Mouse (Mus musculus) forebrain, embryonic 13.5 days (tissue): ENCODE data around the gene Ntpcr. TPM values are rescaled to one million over a fixed set of nuclear protein-coding genes. Genes with fewer than 3 reads are reported as not detected.

Source experiments
- ATAC-seq: fragments of 200-750 bp; cut with Nextera tagmentation; 2 replicates; pipeline ENCODE4 v1.8.0; 2017
- H3K27ac ChIP-seq: fragments of 300-500 bp; sonication (generic); 2 replicates; pipeline ENCODE4 v1.5.1; 2015; ENCODE audit warnings: inconsistent platforms, mild to moderate bottlenecking, moderate library complexity
- H3K27me3 ChIP-seq: fragments of 300-500 bp; sonication (generic); 2 replicates; pipeline ENCODE4 v1.6.1; 2015; ENCODE audit warnings: mild to moderate bottlenecking, inconsistent platforms
- H3K36me3 ChIP-seq: fragments of 300-500 bp; sonication (generic); 2 replicates; pipeline ENCODE4 v1.6.1; 2015; ENCODE audit warnings: mild to moderate bottlenecking, inconsistent platforms; ENCODE audit not compliant: poor library complexity, severe bottlenecking
- H3K4me1 ChIP-seq: fragments of 300-500 bp; sonication (generic); 2 replicates; pipeline ENCODE4 v1.6.1; 2015; ENCODE audit warnings: inconsistent platforms
- H3K4me2 ChIP-seq: fragments of 300-500 bp; sonication (generic); 2 replicates; pipeline ENCODE4 v1.6.1; 2015; ENCODE audit warnings: inconsistent platforms, mild to moderate bottlenecking, moderate library complexity
- H3K4me3 ChIP-seq: fragments of 300-500 bp; sonication (generic); 2 replicates; pipeline ENCODE4 v1.5.1; 2015; ENCODE audit warnings: mild to moderate bottlenecking, inconsistent platforms
- H3K9ac ChIP-seq: fragments of 300-500 bp; sonication (generic); 2 replicates; pipeline ENCODE4 v1.6.1; 2015; ENCODE audit warnings: mild to moderate bottlenecking, inconsistent platforms
- H3K9me3 ChIP-seq: fragments of 300-500 bp; sonication (generic); replicated peaks from 2 replicates; pipeline ENCODE4 v1.6.1; 2016; ENCODE audit warnings: inconsistent platforms
- WGBS: fragments of 180-500 bp; shearing (Covaris S2); methylation state at CpG from one replicate; pipeline ENCODE4 v1.1.7; 2015; 5-methylcytosine and 5-hydroxymethylcytosine counted together
- polyA plus RNA-seq: library from polyadenylated mRNA; unstranded; fragments of >200 nt; fragmentation: Nextera tagmentation; extraction: Ambion mirVana; gene quantifications from 2 replicates; pipeline ENCODE4 v1.2.1, GENCODE M21; 2015

Gene Ntpcr
- polyA plus RNA-seq, result 19.6 and 23.4 TPM in 2 replicates

DNA sequence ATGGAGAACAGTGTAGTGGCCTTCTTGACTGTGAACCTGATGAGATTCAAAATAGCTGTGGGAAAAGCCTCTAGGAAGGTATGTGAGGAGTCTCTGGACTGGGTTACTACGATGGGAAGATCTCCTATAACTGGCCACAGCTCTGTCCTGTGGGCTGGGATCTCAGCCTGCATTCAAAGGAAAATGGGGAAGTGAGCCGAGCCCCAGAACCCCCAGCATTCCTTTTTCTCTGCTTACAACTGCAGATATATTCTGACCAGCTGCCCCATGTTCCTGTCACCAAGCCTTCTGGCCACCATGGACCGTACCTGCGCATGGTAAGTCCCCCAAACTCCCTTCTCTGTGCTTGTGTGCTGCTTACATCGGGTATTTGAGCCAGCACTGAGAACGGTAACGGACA lies at the start of gene Ntpcr:
TSS of gene Ntpcr (plus strand) at position 218 of the 400 bp plus-strand sequence.
- no peak for ATAC-seq
- no peak within 1 kb of the TSS for H3K4me3 ChIP-seq
- no peaks in the 10 kb centered on the region for H3K36me3 ChIP-seq
- H3K4me1 ChIP-seq, result peaks cover 8% of the 10 kb centered on the region
- no peaks in the 10 kb centered on the region for H3K27me3 ChIP-seq
- H3K9ac ChIP-seq, result no peak within 1 kb of the TSS
- H3K9me3 ChIP-seq, result no peaks in the 10 kb centered on the region
- 86% methylated on average over 7 of the region's 7 CpGs for WGBS
- H3K4me2 ChIP-seq, result no peak within 1 kb of the TSS
- no peak within 1 kb of the TSS for H3K27ac ChIP-seq

GRCm38 (mm10) chr8:125680851-125681408 lies 48.8 kb upstream of the Ntpcr start:
- no peak overlapping the region for H3K4me2 ChIP-seq
- H3K27ac ChIP-seq, result no peak overlapping the region
- peaks cover 15% of the 10 kb centered on the region for H3K4me1 ChIP-seq
- ATAC-seq, result no peak
- no peak overlapping the region for H3K9ac ChIP-seq
- H3K36me3 ChIP-seq, result no peaks in the 10 kb centered on the region
- 40% methylated on average over 8 of the region's 8 CpGs for WGBS
- no peaks in the 10 kb centered on the region for H3K9me3 ChIP-seq
- no peak overlapping the region for H3K4me3 ChIP-seq
- no peaks in the 10 kb centered on the region for H3K27me3 ChIP-seq

- H3K27ac ChIP-seq, result no peak overlapping the region
- no peaks in the 10 kb centered on the region for H3K9me3 ChIP-seq
- H3K4me1 ChIP-seq, result peaks cover 17% of the 10 kb centered on the region
- H3K36me3 ChIP-seq, result no peaks in the 10 kb centered on the region
- H3K27me3 ChIP-seq, result no peaks in the 10 kb centered on the region
- H3K4me2 ChIP-seq, result no peak overlapping the region
- ATAC-seq, result no peak
- 82% methylated on average over 6 of the region's 6 CpGs for WGBS
- H3K4me3 ChIP-seq, result no peak overlapping the region
- H3K9ac ChIP-seq, result no peak overlapping the region
Observed at GRCm38 (mm10) chr8:125685216-125685760, 44.5 kb upstream of the Ntpcr start.

DNA sequence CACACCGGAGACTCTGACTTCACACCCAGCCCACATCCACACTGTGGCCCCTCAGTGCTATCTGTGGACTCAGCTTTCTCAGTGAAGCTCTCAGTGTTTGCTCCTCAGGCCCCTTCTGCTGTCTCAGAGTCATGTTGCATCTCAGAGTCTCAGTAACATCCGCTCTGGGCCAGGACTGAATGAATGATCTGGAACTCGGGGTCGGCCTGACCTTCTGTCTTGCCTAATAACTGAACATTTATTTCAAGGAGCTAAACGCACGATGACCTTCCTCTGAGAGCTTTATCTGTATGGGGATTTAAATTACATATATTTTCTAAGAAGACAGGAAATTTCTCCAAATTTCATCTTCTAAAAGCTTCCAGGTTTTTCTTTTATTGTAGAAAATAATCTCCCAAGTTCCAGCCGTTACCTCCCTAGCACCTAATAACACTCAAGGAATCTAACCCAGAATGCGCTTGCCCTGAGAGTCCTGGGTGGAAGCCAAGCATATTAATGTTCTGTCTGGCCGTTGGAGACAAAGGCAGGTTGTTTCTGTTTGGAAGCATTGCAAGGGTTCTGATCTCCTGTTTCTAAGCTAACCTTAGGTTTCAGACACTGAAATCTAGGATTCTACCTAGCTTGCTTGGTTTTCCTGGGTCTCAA lies 43.4 kb upstream of the Ntpcr start:
- Histone ChIP-seq H3K27ac (no peak overlapping the region), H3K9ac (no peak overlapping the region), H3K36me3 (no peaks in the 10 kb centered on the region), H3K4me1 (peaks cover 11% of the 10 kb centered on the region; the same call in 1 of the 2 replicates), H3K4me3 (no peak overlapping the region), H3K27me3 (no peaks in the 10 kb centered on the region), H3K4me2 (no peak overlapping the region), H3K9me3 (no peaks in the 10 kb centered on the region)
- ATAC-seq, result no peak
- 75% methylated on average over 9 of the region's 9 CpGs for WGBS

- Histone ChIP-seq H3K4me2 (no peak overlapping the region), H3K4me1 (peaks cover 11% of the 10 kb centered on the region; the same call in 1 of the 2 replicates), H3K9me3 (no peaks in the 10 kb centered on the region), H3K27ac (no peak overlapping the region), H3K36me3 (no peaks in the 10 kb centered on the region), H3K27me3 (no peaks in the 10 kb centered on the region), H3K9ac (no peak overlapping the region), H3K4me3 (no peak overlapping the region)
- WGBS, result 49% methylated on average over 15 of the region's 15 CpGs
- no peak for ATAC-seq
Observed at GRCm38 (mm10) chr8:125690166-125690915, 39.4 kb upstream of the Ntpcr start.

DNA sequence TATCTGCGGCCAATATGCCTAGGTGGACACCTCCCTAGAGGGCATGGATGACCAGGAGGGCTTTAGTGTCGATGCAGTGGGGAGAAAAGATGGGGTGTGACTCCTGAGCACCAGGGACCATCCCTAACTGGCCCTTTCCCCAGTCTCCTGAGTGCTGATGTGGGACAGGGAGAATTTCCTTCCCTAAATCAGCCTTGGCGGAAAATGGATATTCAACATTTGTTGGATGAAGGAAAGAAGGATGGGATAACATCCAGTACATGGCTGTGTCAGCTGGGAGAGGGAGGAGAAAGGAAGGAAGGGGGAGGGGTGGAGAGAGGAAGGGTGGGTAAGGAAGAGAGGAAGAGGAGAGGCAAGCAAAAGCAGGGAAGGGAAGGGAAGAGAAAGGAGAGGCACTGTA lies 38.8 kb upstream of the Ntpcr start:
- Histone ChIP-seq H3K4me2 (no peak overlapping the region), H3K9ac (no peak overlapping the region), H3K36me3 (no peaks in the 10 kb centered on the region), H3K27me3 (no peaks in the 10 kb centered on the region), H3K4me1 (peaks cover 11% of the 10 kb centered on the region; the same call in 1 of the 2 replicates), H3K27ac (no peak overlapping the region), H3K4me3 (no peak overlapping the region), H3K9me3 (no peaks in the 10 kb centered on the region)
- 90% methylated on average over 3 of the region's 3 CpGs for WGBS
- no peak for ATAC-seq

DNA sequence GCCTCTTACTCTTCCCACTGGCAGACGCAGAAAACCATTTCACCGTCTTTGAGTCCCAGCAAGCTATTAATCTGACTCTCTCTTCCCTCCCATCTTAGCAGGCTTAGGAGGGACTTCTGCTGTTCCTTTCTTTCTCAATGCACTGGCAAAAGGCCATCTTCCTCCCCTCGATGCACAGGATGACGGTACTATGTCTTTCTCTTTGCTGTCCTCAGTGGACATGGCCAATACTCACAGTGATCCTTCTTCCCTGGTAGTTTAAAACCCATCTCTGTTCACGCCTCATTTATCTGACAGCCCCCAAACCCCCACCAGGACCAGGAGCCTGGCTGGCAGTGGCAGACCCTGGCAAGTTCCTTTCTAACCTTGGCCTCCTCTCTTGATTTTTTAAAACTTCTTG lies 37.3 kb upstream of the Ntpcr start:
- H3K9me3 ChIP-seq, result no peaks in the 10 kb centered on the region
- no peak overlapping the region for H3K4me2 ChIP-seq
- H3K4me3 ChIP-seq, result no peak overlapping the region
- no peak overlapping the region for H3K27ac ChIP-seq
- no peaks in the 10 kb centered on the region for H3K27me3 ChIP-seq
- H3K4me1 ChIP-seq, result peaks cover 11% of the 10 kb centered on the region; the same call in 1 of the 2 replicates
- no peak overlapping the region for H3K9ac ChIP-seq
- no peaks in the 10 kb centered on the region for H3K36me3 ChIP-seq
- no peak for ATAC-seq
- WGBS, result 50% methylated on average over 5 of the region's 5 CpGs

DNA sequence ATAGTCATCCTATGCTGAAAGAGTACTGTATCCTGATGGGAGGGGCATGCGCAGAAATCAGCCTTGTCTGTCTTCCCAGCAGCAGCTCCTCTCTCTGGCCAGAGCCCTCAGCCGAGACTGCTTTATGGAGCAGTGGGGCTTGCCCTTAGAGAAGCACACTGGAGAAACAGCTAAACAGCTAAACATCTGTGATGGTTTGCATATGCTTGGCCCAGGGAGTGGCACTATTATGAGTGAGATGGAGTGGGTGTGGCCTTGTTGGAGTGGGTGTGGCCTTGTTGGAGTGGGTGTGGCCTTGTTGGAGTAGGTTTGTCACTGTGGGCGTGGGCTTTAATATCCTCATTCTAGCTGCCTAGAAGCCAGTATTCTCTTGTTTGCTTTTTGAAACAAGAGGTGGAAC lies 36.6 kb upstream of the Ntpcr start:
- H3K4me1 ChIP-seq, result peaks cover 11% of the 10 kb centered on the region; the same call in 1 of the 2 replicates
- H3K9me3 ChIP-seq, result no peaks in the 10 kb centered on the region
- WGBS, result 88% methylated on average over 3 of the region's 3 CpGs

DNA sequence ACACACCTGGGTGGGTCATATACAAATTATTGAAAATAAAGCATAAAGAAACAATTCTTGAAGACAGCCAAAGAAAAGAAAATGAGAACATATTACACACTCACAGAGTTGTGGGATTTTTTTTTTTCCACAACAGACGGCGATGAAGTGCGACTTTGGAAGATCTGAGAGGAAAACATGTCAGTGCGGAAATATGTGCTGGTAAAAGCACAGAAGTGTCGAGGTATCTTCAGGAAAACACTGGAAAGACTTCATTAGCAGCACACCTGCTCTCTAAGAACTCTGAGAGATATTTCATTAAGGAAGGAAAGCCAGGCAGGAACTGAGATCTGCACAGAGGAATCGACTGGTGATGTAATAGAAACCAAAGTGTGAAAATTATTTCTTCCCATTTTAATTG lies 33.8 kb upstream of the Ntpcr start:
- no peak for ATAC-seq
- 88% methylated on average over 6 of the region's 6 CpGs for WGBS
- Histone ChIP-seq H3K4me2 (no peak overlapping the region), H3K9ac (no peak overlapping the region), H3K36me3 (no peaks in the 10 kb centered on the region), H3K4me3 (no peak overlapping the region), H3K27me3 (no peaks in the 10 kb centered on the region), H3K27ac (no peak overlapping the region), H3K9me3 (no peaks in the 10 kb centered on the region; the same call in 1 of the 2 replicates), H3K4me1 (no peaks in the 10 kb centered on the region)

More for the DNA sequence above, 36.6 kb upstream of the Ntpcr start:
- H3K4me3 ChIP-seq, result no peak overlapping the region
- H3K9ac ChIP-seq, result no peak overlapping the region
- no peaks in the 10 kb centered on the region for H3K36me3 ChIP-seq
- no peak overlapping the region for H3K27ac ChIP-seq
- H3K4me2 ChIP-seq, result no peak overlapping the region
- ATAC-seq, result no peak
- H3K27me3 ChIP-seq, result no peaks in the 10 kb centered on the region

GRCm38 (mm10) chr8:125699391-125700025 lies 30.3 kb upstream of the Ntpcr start:
- Histone ChIP-seq H3K4me2 (no peak overlapping the region), H3K27me3 (no peaks in the 10 kb centered on the region), H3K36me3 (no peaks in the 10 kb centered on the region), H3K4me3 (no peak overlapping the region), H3K9me3 (no peaks in the 10 kb centered on the region; the same call in 1 of the 2 replicates), H3K27ac (no peak overlapping the region), H3K9ac (no peak overlapping the region), H3K4me1 (peaks cover 13% of the 10 kb centered on the region)
- no peak for ATAC-seq
- 76% methylated on average over 6 of the region's 6 CpGs for WGBS

GRCm38 (mm10) chr8:125700407-125700806 lies 29.4 kb upstream of the Ntpcr start:
- Histone ChIP-seq H3K27ac (no peak overlapping the region), H3K4me3 (no peak overlapping the region), H3K4me2 (no peak overlapping the region), H3K9me3 (no peaks in the 10 kb centered on the region; the same call in 1 of the 2 replicates), H3K27me3 (no peaks in the 10 kb centered on the region), H3K9ac (no peak overlapping the region), H3K36me3 (no peaks in the 10 kb centered on the region), H3K4me1 (peaks cover 13% of the 10 kb centered on the region)
- WGBS, result 77% methylated on average over 7 of the region's 7 CpGs
- ATAC-seq, result no peak
